Mouse (Mus musculus) frontal cortex, adult 2 months (tissue): Measurements from ENCODE around the gene Taar8c. TPM values are rescaled to one million over a fixed set of nuclear protein-coding genes. Genes with fewer than 3 reads are reported as not detected.
A peak's percentile ranks its signal among the peaks of the same experiment; 100 is the strongest.
"Not testable (repeated sequence)": the region's sequence is repeated elsewhere in the genome, so short reads cannot be mapped to it uniquely, and the experiment has no call there.

Experiments used
- DNase-seq, 2 experiments: peaks; one replicate each; pipeline ENCODE4 v3.0.0; 2022; ENCODE audit warnings: low spot score in 1 of 2; ENCODE audit errors: extremely low spot score in 1 of 2
- polyA plus RNA-seq: library from polyadenylated mRNA; depleted of rRNA; stranded (reverse); fragments of >200 nt; gene quantifications from 2 replicates; pipeline ENCODE4 v1.2.3, GENCODE M21; 2012; rRNA removed

Taar8c gene
- polyA plus RNA-seq: not detected in 2 replicates

GRCm38 (mm10) chr10:24101812-24102211 lies at the start of gene Taar8c:
Gene Taar8c, minus strand, starts transcription at chr10:24101912.
- not testable (repeated sequence) for DNase-seq

- DNase-seq: no peak
Measured at GRCm38 (mm10) chr10:24150086-24150485, 48.4 kb upstream of the Taar8c start.

- DNase-seq: peak; percentile 83 to 94
Measured at GRCm38 (mm10) chr10:24149135-24149781, 47.5 kb upstream of the Taar8c start, which contains the start of gene Stx7. Gene Stx7, plus strand, starts transcription at chr10:24149302.

GRCm38 (mm10) chr10:24142735-24143134 lies 41.0 kb upstream of the Taar8c start:
- DNase-seq: no peak

GRCm38 (mm10) chr10:24138623-24139261 lies 37.0 kb upstream of the Taar8c start:
- no peak for DNase-seq

GRCm38 (mm10) chr10:24134071-24134645 lies 32.4 kb upstream of the Taar8c start:
- no peak for DNase-seq

- no peak for DNase-seq
Measured at GRCm38 (mm10) chr10:24133132-24133531, 31.4 kb upstream of the Taar8c start.

GRCm38 (mm10) chr10:24132273-24132672 lies 30.6 kb upstream of the Taar8c start:
- DNase-seq: no peak

- DNase-seq: peak; percentile 28 to 89
Measured at GRCm38 (mm10) chr10:24131451-24132262, 29.9 kb upstream of the Taar8c start.

- DNase-seq: peak in 1 of 2 experiments; percentile 58
Measured at GRCm38 (mm10) chr10:24111116-24111778, 9.5 kb upstream of the Taar8c start.

- not testable (repeated sequence) for DNase-seq
Measured at GRCm38 (mm10) chr10:24109434-24109833, 7.7 kb upstream of the Taar8c start, which contains the start of gene Taar9. Gene Taar9, minus strand, starts transcription at chr10:24109534.

- DNase-seq: no peak
Measured at GRCm38 (mm10) chr10:24108236-24108635, 6.5 kb upstream of the Taar8c start.

GRCm38 (mm10) chr10:24107747-24108146 lies 6.0 kb upstream of the Taar8c start:
- DNase-seq: no peak

GRCm38 (mm10) chr10:24103299-24103698 lies 1.6 kb upstream of the Taar8c start:
- not testable (repeated sequence) for DNase-seq

GRCm38 (mm10) chr10:24097010-24097409 lies 4.7 kb downstream of the Taar8c start:
- DNase-seq: not testable (repeated sequence)

- DNase-seq: no peak
Measured at GRCm38 (mm10) chr10:24092194-24092593, 9.5 kb downstream of the Taar8c start, which contains the start of gene Taar8b. Gene Taar8b, minus strand, starts transcription at chr10:24092294.

GRCm38 (mm10) chr10:24087168-24087567 lies 14.5 kb downstream of the Taar8c start:
- no peak for DNase-seq

GRCm38 (mm10) chr10:24086555-24086954 lies 15.2 kb downstream of the Taar8c start:
- DNase-seq: no peak

GRCm38 (mm10) chr10:24085936-24086335 lies 15.8 kb downstream of the Taar8c start:
- no peak for DNase-seq

GRCm38 (mm10) chr10:24080166-24080565 lies 21.5 kb downstream of the Taar8c start:
- DNase-seq: peak; percentile 9 to 76
